Mouse (Mus musculus): ENCODE measurements around the gene Zc3h13.

DNA sequence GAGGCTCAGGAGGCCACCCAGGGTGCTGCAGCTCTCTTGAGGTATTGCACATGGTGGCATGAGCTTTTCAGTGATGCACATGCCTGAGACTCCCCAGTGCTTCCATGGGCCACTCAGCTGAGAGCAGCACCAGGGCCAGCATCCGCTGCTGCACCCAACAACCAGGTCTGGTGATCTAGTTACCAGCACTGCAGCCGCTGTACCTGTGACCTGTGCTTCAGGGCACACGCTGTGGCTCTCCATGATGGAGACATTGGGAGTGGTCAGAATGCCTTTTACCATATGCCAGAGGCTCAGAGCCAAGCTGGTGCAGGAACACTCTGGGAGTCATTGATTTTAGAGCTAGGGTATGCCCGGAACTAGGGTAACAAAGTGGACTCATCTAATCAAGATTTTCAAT, 50.1 kb downstream of the Zc3h13 start:
- TF ChIP-seq POLR2A (IDR thresholded peaks at IDR 0.05; ENCODE audit: insufficient read length, low read depth) (no peak), TCF3 (IDR thresholded peaks at IDR 0.05; ENCODE audit: insufficient read length, low read depth) (no peak), USF1 (IDR thresholded peaks at IDR 0.05; ENCODE audit: low read depth) (no peak), MYOG (IDR thresholded peaks at IDR 0.05; ENCODE audit: control insufficient read depth in 1 of 3, insufficient read depth in 1 of 3, insufficient read length in 2 of 3, low read depth in 2 of 3) (no peak), CEBPB (IDR thresholded peaks at IDR 0.05; ENCODE audit: insufficient read depth, poor library complexity, severe bottlenecking) (no peak), MYOD1 (IDR thresholded peaks at IDR 0.05; ENCODE audit: control insufficient read depth in 1 of 3, insufficient read length in 2 of 3, low read depth in 2 of 3) (no peak)
